Mouse (Mus musculus) liver, embryonic 14.5 days (tissue): ENCODE measurements around the gene Btbd18. TPM values are rescaled to one million over a fixed set of nuclear protein-coding genes. Genes with fewer than 3 reads are reported as not detected.

Experiments
- ATAC-seq: fragments of 200-750 bp; cut with Nextera tagmentation; 2 replicates; pipeline ENCODE4 v1.8.0; 2017; ENCODE audit warnings: moderate number of reproducible peaks, mild to moderate bottlenecking, moderate library complexity; ENCODE audit not compliant: insufficient read depth
- DNase-seq, 3 experiments: peaks; one replicate each; pipeline ENCODE4 v3.0.0-alpha.2; 2012 to 2013; ENCODE audit warnings: low read depth in 3 of 3, low spot score in 3 of 3
- H3K27ac ChIP-seq: fragments of 300-500 bp; sonication (generic); 2 replicates; pipeline ENCODE4 v1.5.1; 2014; ENCODE audit warnings: moderate library complexity, mild to moderate bottlenecking, control low read depth, inconsistent platforms
- H3K27me3 ChIP-seq: fragments of 300-500 bp; sonication (generic); 2 replicates; pipeline ENCODE4 v1.6.1; 2014; ENCODE audit warnings: mild to moderate bottlenecking, low read length, moderate library complexity; ENCODE audit not compliant: control insufficient read depth, insufficient read depth
- H3K36me3 ChIP-seq: fragments of 300-500 bp; sonication (generic); replicated peaks from 2 replicates; pipeline ENCODE4 v1.6.1; 2014; ENCODE audit warnings: low read depth; ENCODE audit not compliant: control insufficient read depth, insufficient read depth
- H3K4me1 ChIP-seq, 2 experiments: fragments of 200-500 bp in 1 of 2; fragments of 300-500 bp in 1 of 2; sonication (generic) in 1 of 2; replicated peaks; 2 replicates each; pipeline ENCODE4 v1.6.1; 2012 to 2014; ENCODE audit warnings: antibody characterized with exemption in 1 of 2, inconsistent platforms in 1 of 2, low read length in 1 of 2; ENCODE audit not compliant: control insufficient read depth in 2 of 2, insufficient read depth in 2 of 2
- H3K4me2 ChIP-seq: fragments of 300-500 bp; sonication (generic); 2 replicates; pipeline ENCODE4 v1.6.1; 2014; ENCODE audit warnings: low read depth, mild to moderate bottlenecking, control low read depth, moderate library complexity
- H3K4me3 ChIP-seq, 2 experiments: fragments of 200-500 bp in 1 of 2; fragments of 300-500 bp in 1 of 2; sonication (generic) in 1 of 2; 2 replicates each; pipeline ENCODE4 v1.5.1; 2012 to 2014; ENCODE audit warnings: low read depth in 2 of 2, low read length in 2 of 2, mild to moderate bottlenecking in 2 of 2, control low read depth in 1 of 2, inconsistent platforms in 1 of 2, moderate library complexity in 1 of 2; ENCODE audit not compliant: insufficient read depth in 1 of 2
- H3K9ac ChIP-seq: fragments of 300-500 bp; sonication (generic); replicated peaks from 2 replicates; pipeline ENCODE4 v1.6.1; 2014; ENCODE audit warnings: mild to moderate bottlenecking, control low read depth, moderate library complexity
- H3K9me3 ChIP-seq: fragments of 300-500 bp; sonication (generic); 2 replicates; pipeline ENCODE4 v1.6.1; 2016; ENCODE audit warnings: low read length, mixed read lengths; ENCODE audit not compliant: control insufficient read depth
- CTCF ChIP-seq: IDR thresholded peaks from 2 replicates; pipeline ENCODE4 v1.5.1; 2016; ENCODE audit warnings: antibody characterized with exemption, low read depth, control low read depth
- EP300 ChIP-seq: IDR thresholded peaks from 2 replicates; pipeline ENCODE4 v1.6.1; 2016; ENCODE audit warnings: antibody characterized with exemption, low read depth
- WGBS: fragments of 180-500 bp; shearing (Covaris S2); extraction: QIAGEN DNeasy Blood & Tissue Kit; methylation state at CpG from one replicate; pipeline ENCODE4 v1.1.7; 2014; ENCODE audit not compliant: insufficient replicate concordance; 5-methylcytosine and 5-hydroxymethylcytosine counted together
- polyA plus RNA-seq, 2 experiments: library from polyadenylated mRNA; depleted of rRNA in 1 of 2; stranded (reverse) in 1 of 2; unstranded in 1 of 2; fragments of >200 nt; fragmentation: Nextera tagmentation in 1 of 2; extraction: Ambion mirVana in 1 of 2; gene quantifications; 2 replicates each; pipeline versions ENCODE4 v1.2.1 to v1.2.3; 2012 to 2014

Btbd18 gene
- polyA plus RNA-seq, 2 experiments, result not detected

DNA sequence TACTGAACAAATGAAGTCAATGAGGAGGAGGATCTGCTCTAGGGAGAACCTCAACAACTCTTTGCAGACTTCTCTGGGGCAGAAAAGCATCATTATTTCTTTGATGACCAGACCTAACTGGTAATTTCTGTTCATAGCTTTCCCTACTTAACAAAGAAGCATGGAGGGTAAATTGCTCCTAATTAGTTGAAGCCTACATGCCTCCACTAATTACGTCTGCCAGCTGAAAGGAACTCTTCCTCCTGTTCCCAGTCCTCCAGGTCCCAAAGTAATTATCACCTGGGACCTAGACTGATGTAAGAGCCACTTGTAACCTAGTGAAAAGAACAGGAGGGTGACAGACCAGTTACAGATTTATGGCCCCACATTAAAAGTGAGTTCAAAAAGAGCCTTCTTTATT, 48.6 kb downstream of the Btbd18 start:
- Histone ChIP-seq H3K9ac (no peak overlapping the region), H3K4me2 (no peak overlapping the region), H3K9me3 (no peaks in the 10 kb centered on the region), H3K4me3 (no peak overlapping the region), H3K4me1 (peaks cover 5 to 6% of the 10 kb centered on the region in 2 experiments), H3K27me3 (no peaks in the 10 kb centered on the region), H3K36me3 (peaks cover 55% of the 10 kb centered on the region), H3K27ac (no peak overlapping the region)
- 71% methylated on average over 1 of the region's 1 CpGs for WGBS
- TF ChIP-seq CTCF (no peak), EP300 (no peak)
- DNase-seq, result no peak
- ATAC-seq, result no peak

DNA sequence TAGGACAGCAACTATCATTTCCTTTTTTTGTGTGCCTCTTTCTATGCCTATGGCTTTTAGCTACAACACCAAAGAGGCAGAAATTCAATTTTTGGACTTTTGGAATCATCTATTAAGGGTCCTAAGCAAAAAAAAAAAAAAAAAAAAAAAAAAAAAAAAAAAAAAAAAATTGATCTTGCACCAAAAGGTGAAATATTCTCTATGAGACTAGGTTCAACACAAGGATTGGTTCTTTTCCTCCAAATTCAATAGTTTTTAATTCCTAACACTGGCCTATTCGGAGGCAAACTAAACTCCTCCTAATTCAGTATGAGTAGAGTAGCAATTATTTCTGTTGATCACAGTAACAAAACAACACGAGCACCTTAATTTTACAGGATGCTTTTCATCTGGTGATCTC, 53.0 kb downstream of the Btbd18 start:
- no peaks in the 10 kb centered on the region for H3K27me3 ChIP-seq

DNA sequence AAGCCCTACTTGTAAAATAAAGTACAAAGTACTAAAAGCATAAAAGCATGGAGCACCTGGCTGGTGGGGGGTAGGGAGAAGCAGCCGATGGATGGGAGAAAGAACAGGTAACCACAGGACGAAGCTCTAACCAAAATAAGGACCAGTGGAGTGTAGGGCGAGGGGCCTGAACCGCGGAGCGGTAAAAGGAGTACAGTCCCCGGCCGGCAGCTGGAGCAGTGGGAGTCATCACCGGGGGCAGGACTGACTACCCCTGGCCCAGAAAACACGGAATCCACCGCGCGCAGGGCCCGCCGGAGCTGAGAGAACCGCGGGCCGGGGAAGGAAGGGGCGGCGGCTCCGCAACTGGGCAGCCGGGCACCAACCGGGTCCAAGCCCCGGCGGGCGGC, 55.5 kb downstream of the Btbd18 start:
- H3K9ac ChIP-seq, result peak overlapping the region; percentile 92
- 0% methylated on average over 25 of the region's 26 CpGs for WGBS
- peaks cover 13 to 20% of the 10 kb centered on the region in 2 experiments for H3K4me1 ChIP-seq
- no peaks in the 10 kb centered on the region for H3K9me3 ChIP-seq
- peaks cover 19% of the 10 kb centered on the region for H3K36me3 ChIP-seq
- H3K4me3 ChIP-seq, result peak overlapping the region; percentile 77 to 99
- ATAC-seq (no peak), DNase-seq (no peak)
- no peaks in the 10 kb centered on the region for H3K27me3 ChIP-seq
- TF ChIP-seq EP300 (no peak), CTCF (no peak)
- H3K27ac ChIP-seq, result peak overlapping the region; percentile 98
- peak overlapping the region; percentile 87 for H3K4me2 ChIP-seq

More for the DNA sequence above, 53.0 kb downstream of the Btbd18 start:
- no peak for DNase-seq
- 78% methylated on average over 2 of the region's 2 CpGs for WGBS
- Histone ChIP-seq H3K4me3 (no peak overlapping the region), H3K4me2 (peak overlapping the region; percentile 28; the same call in 1 of the 2 replicates), H3K9ac (no peak overlapping the region), H3K4me1 (peaks cover 7 to 10% of the 10 kb centered on the region in 2 experiments), H3K27ac (no peak overlapping the region), H3K36me3 (peaks cover 41% of the 10 kb centered on the region), H3K9me3 (no peaks in the 10 kb centered on the region)
- no peak for TF ChIP-seq EP300
- TF ChIP-seq CTCF, result no peak
- no peak for ATAC-seq

GRCm38 (mm10) chr2:84714811-84715561, 56.1 kb downstream of the Btbd18 start, which contains the start of gene Zdhhc5:
Gene Zdhhc5 (minus strand): TSS chr2:84715180.
- under 1% methylated on average over 101 of the region's 107 CpGs for WGBS
- H3K9ac ChIP-seq, result peak within 1 kb of the TSS; percentile 92
- no peak; the same call in 1 of the 2 replicates for TF ChIP-seq EP300
- TF ChIP-seq CTCF, result no peak
- peaks cover 13 to 20% of the 10 kb centered on the region in 2 experiments for H3K4me1 ChIP-seq
- ATAC-seq, result peak; percentile 90
- H3K9me3 ChIP-seq, result no peaks in the 10 kb centered on the region
- DNase-seq, result peak; percentile 95 to 97 (median 96)
- H3K4me2 ChIP-seq, result peak within 1 kb of the TSS; percentile 87
- H3K4me3 ChIP-seq, result peak within 1 kb of the TSS; percentile 77 to 99
- peaks cover 15% of the 10 kb centered on the region for H3K36me3 ChIP-seq
- H3K27ac ChIP-seq, result peak within 1 kb of the TSS; percentile 98
- H3K27me3 ChIP-seq, result no peaks in the 10 kb centered on the region

GRCm38 (mm10) chr2:84715562-84716361, 56.9 kb downstream of the Btbd18 start:
- DNase-seq, result peak; percentile 94 to 95 (median 95)
- peak overlapping the region; percentile 77 to 98 for H3K4me3 ChIP-seq
- TF ChIP-seq EP300 (no peak), CTCF (no peak)
- peaks cover 14 to 20% of the 10 kb centered on the region in 2 experiments for H3K4me1 ChIP-seq
- peaks cover 7% of the 10 kb centered on the region for H3K36me3 ChIP-seq
- peak overlapping the region; percentile 98 for H3K27ac ChIP-seq
- H3K27me3 ChIP-seq, result no peaks in the 10 kb centered on the region
- under 1% methylated on average over 33 of the region's 33 CpGs for WGBS
- peak overlapping the region; percentile 87 for H3K4me2 ChIP-seq
- H3K9ac ChIP-seq, result peak overlapping the region; percentile 92
- H3K9me3 ChIP-seq, result no peaks in the 10 kb centered on the region
- ATAC-seq, result peak; percentile 85
